Mouse (Mus musculus) liver, embryonic 13.5 days (tissue): ENCODE results near the gene Gm9045. TPM values are rescaled to one million over a fixed set of nuclear protein-coding genes. Genes with fewer than 3 reads are reported as not detected.

Source experiments
- polyA plus RNA-seq: library from polyadenylated mRNA; unstranded; fragments of >200 nt; fragmentation: Nextera tagmentation; extraction: Ambion mirVana; gene quantifications from 2 replicates; pipeline ENCODE4 v1.2.1, GENCODE M21; 2015

Gm9045 gene
- polyA plus RNA-seq, 1 experiment from 2014 or later: not detected

Other genes starting within 250 kb of the Gm9045 start
- 10.7 and 13.9 TPM in 2 replicates for gene Mdm1, start 196.0 kb downstream of the Gm9045 start, polyA plus RNA-seq
- not detected in 2 replicates for gene Il22, start 132.9 kb downstream of the Gm9045 start, polyA plus RNA-seq
- gene Gm32717, start 97.1 kb downstream of the Gm9045 start, polyA plus RNA-seq: not detected in 2 replicates
- not detected in 2 replicates for gene Gm32802, start 79.1 kb downstream of the Gm9045 start, polyA plus RNA-seq
- not detected in 2 replicates for gene Iltifb, start 42.8 kb downstream of the Gm9045 start, polyA plus RNA-seq
- gene Gm9040, start 10.9 kb downstream of the Gm9045 start, polyA plus RNA-seq: 0.08 TPM in 1 of 2 replicates, not detected in the other
- 0.08 TPM in 1 of 2 replicates, not detected in the other for gene Gm9044, start 5.4 kb downstream of the Gm9045 start, polyA plus RNA-seq
- not detected in 2 replicates for gene Gm9046, start 5.4 kb upstream of the Gm9045 start, polyA plus RNA-seq
- gene Gm9048, start 10.8 kb upstream of the Gm9045 start, polyA plus RNA-seq: not detected in 2 replicates
- gene Gm9049, start 16.3 kb upstream of the Gm9045 start, polyA plus RNA-seq: 0.07 TPM in 1 of 2 replicates, not detected in the other
- not detected in 2 replicates for gene Ifng, start 103.2 kb upstream of the Gm9045 start, polyA plus RNA-seq